Mouse (Mus musculus): Measurements from ENCODE around the gene Glt28d2. TPM values are rescaled to one million over a fixed set of nuclear protein-coding genes. Genes with fewer than 3 reads are reported as not detected.

The Glt28d2 gene
- total and polyA plus RNA-seq, 3 experiments: 1.9 to 8.5 (median 6.3) TPM

DNA sequence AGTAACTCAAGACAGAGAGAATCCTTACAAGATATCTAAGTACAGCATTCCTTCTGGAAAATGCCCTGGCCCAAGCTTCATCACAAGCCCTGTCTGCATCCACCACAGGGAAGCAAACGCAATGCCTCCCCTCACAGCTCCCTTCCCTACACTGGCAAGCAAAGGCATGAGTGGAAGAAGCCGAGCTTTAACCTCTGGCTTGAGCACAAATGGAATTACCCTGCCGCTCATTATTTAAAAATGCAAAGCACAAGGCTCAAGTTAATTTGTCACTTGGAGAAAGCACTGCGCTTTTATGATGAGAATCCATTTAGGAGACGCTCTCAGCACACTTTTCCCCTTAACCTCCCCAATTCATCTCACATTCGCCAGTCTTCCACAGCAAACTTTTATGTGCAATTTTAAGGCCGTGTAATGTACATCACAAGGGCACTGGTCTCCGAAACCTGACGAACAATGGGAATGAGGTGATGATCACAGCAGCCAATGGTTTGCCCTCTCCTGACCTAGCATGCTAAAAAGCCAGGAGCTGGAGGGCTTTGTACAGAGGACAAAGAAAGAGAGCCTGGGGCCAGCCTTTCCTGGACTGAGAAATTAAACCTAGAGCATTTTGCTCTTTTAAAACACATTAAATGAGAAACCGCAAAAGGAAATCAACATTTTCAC is 54.7 kb downstream of the Glt28d2 start:
- no peak for DNase-seq
- Histone ChIP-seq H3K27me3 (ENCODE audit: control insufficient read depth, insufficient read depth, low read length) (no peaks in the 10 kb centered on the region), H3K27ac (no peak overlapping the region), H3K79me2 (replicated peaks; ENCODE audit: control insufficient read depth, insufficient read depth, low read length) (no peaks in the 10 kb centered on the region; the same call in 1 of the 2 replicates), H3K4me1 (ENCODE audit: control insufficient read depth, insufficient read depth, low read length) (peaks cover 2% of the 10 kb centered on the region; the same call in 1 of the 2 replicates), H3K4me3 (no peak overlapping the region), H3K9ac (ENCODE audit: low read depth, low read length) (no peak overlapping the region), H3K36me3 (ENCODE audit: control insufficient read depth, insufficient read depth, low read length) (no peaks in the 10 kb centered on the region)
- 82% methylated on average over 10 of the region's 10 CpGs for WGBS
- TF ChIP-seq EP300 (IDR thresholded peaks at IDR 0.05; ENCODE audit: insufficient read depth, low read depth, low read length): no peak
- TF ChIP-seq CTCF (IDR thresholded peaks at IDR 0.05): no peak
- no peak for TF ChIP-seq POLR2A (IDR thresholded peaks at IDR 0.05; ENCODE audit: insufficient read depth, low read depth, low read length)
- intact Hi-C loops (cut with DNase I): no loop called here

DNA sequence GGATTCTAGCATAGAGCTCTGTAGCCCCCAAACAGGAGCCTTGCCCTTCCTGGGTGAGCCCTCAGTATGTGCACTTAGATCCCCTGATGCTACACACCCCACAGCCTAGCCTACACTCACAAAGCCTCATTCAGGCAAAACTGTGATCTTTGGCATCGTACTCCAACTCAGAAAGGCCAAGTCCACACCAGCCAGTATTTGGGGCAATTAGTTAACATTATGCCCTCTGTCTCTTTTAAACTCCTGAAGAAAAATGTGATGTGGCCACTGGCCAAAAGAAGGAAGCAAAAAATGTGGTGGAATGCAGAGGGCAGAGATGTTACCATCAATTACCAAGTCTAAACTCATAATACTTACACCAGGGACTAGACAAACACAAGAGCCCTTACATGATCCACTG is 55.5 kb downstream of the Glt28d2 start:
- intact Hi-C loops (cut with DNase I): no loop called here
- H3K27me3 ChIP-seq (ENCODE audit: control insufficient read depth, insufficient read depth, low read length): no peaks in the 10 kb centered on the region
- WGBS: 68% methylated on average over 1 of the region's 1 CpGs
- H3K9ac ChIP-seq (ENCODE audit: low read depth, low read length): no peak overlapping the region
- no peak overlapping the region for H3K4me3 ChIP-seq
- no peak for DNase-seq
- no peak overlapping the region for H3K27ac ChIP-seq
- H3K36me3 ChIP-seq (ENCODE audit: control insufficient read depth, insufficient read depth, low read length): no peaks in the 10 kb centered on the region
- TF ChIP-seq EP300 (IDR thresholded peaks at IDR 0.05; ENCODE audit: insufficient read depth, low read depth, low read length) (no peak), POLR2A (IDR thresholded peaks at IDR 0.05; ENCODE audit: insufficient read depth, low read depth, low read length) (no peak), CTCF (IDR thresholded peaks at IDR 0.05) (no peak)
- no peaks in the 10 kb centered on the region for H3K79me2 ChIP-seq (replicated peaks; ENCODE audit: control insufficient read depth, insufficient read depth, low read length)
- H3K4me1 ChIP-seq (ENCODE audit: control insufficient read depth, insufficient read depth, low read length): peaks cover 4% of the 10 kb centered on the region

DNA sequence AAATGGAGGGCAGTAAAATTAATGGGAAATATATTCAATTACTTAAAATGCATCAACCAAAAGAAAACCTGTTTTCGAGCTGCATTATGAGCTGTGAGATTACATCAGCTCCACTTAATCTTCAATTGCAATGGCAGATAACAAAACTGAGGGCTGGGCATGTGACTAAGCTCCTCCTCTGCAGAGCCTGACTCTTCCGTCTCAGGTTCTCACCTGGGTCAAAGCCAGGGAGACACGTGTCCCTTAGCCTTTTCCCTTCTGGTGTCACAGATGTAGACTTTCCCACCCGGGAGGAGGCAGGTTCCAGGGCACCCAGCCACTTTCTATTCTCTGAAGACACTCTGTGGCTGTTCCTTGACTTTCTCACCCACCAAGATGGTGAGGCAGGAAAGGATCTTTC is 58.3 kb downstream of the Glt28d2 start:
- TF ChIP-seq POLR2A (IDR thresholded peaks at IDR 0.05; ENCODE audit: insufficient read depth, low read depth, low read length): no peak
- no peak for TF ChIP-seq EP300 (IDR thresholded peaks at IDR 0.05; ENCODE audit: insufficient read depth, low read depth, low read length)
- no peak for TF ChIP-seq CTCF (IDR thresholded peaks at IDR 0.05)
- whole genome bisulfite sequencing: 51% methylated on average over 4 of the region's 4 CpGs
- no peak overlapping the region for H3K4me3 ChIP-seq
- H3K4me1 ChIP-seq (ENCODE audit: control insufficient read depth, insufficient read depth, low read length): peaks cover 4% of the 10 kb centered on the region
- intact Hi-C loops (cut with DNase I): no loop called here
- no peaks in the 10 kb centered on the region for H3K27me3 ChIP-seq (ENCODE audit: control insufficient read depth, insufficient read depth, low read length)
- no peak overlapping the region for H3K27ac ChIP-seq
- DNase-seq: peak in 1 of 2 experiments; percentile 14
- no peaks in the 10 kb centered on the region for H3K36me3 ChIP-seq (ENCODE audit: control insufficient read depth, insufficient read depth, low read length)
- no peaks in the 10 kb centered on the region for H3K79me2 ChIP-seq (replicated peaks; ENCODE audit: control insufficient read depth, insufficient read depth, low read length)
- H3K9ac ChIP-seq (ENCODE audit: low read depth, low read length): no peak overlapping the region

DNA sequence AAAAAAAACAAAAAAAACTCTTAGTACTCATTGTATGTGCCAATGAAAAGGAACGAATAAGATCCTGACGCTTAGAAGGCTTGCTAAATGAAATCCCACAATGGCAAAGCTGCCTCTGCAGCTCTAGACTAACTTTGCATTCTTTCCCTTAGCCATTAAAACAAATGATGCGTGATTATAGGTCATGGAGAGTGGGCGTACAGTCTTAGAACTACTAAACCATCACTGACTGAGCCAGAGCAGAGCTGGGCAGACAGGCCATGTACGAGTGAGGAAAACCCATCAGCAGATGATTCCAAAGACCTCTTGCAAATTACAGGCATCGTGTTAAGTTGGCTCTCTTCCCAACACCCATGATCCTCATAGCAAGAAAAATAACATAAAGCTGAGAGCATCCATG is 59.5 kb downstream of the Glt28d2 start:
- Histone ChIP-seq H3K4me1 (ENCODE audit: control insufficient read depth, insufficient read depth, low read length) (peaks cover 4% of the 10 kb centered on the region), H3K27me3 (ENCODE audit: control insufficient read depth, insufficient read depth, low read length) (no peaks in the 10 kb centered on the region), H3K79me2 (replicated peaks; ENCODE audit: control insufficient read depth, insufficient read depth, low read length) (no peaks in the 10 kb centered on the region), H3K27ac (peak overlapping the region; percentile 10), H3K4me3 (no peak overlapping the region), H3K9ac (ENCODE audit: low read depth, low read length) (no peak overlapping the region), H3K36me3 (ENCODE audit: control insufficient read depth, insufficient read depth, low read length) (no peaks in the 10 kb centered on the region)
- no peak for DNase-seq
- no peak for TF ChIP-seq POLR2A (IDR thresholded peaks at IDR 0.05; ENCODE audit: insufficient read depth, low read depth, low read length)
- TF ChIP-seq CTCF (IDR thresholded peaks at IDR 0.05): no peak
- TF ChIP-seq EP300 (IDR thresholded peaks at IDR 0.05; ENCODE audit: insufficient read depth, low read depth, low read length): no peak
- intact Hi-C loops (cut with DNase I): no loop called here
- 68% methylated on average over 6 of the region's 6 CpGs for WGBS

DNA sequence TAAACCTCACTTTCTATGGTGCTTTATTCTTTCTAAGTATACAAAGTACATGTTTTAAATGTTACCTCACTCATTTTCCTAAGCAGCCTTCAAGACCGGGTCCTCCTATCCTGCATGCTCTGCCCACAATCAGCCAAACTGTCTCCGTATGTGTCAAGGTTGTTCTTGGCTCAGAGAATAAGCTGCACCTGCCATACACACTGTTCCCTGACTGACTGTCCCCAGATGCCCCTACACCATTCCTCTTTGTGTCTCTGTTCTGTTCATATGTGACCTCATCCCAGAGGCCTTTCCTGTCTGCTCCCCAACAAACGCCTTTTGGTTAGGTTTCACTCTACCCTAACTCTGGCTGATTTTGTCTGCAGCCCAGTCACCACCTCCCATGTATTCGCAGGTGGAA is 60.0 kb downstream of the Glt28d2 start:
- no peaks in the 10 kb centered on the region for H3K36me3 ChIP-seq (ENCODE audit: control insufficient read depth, insufficient read depth, low read length)
- H3K27ac ChIP-seq: peak overlapping the region; percentile 10
- WGBS: 20% methylated on average over 4 of the region's 4 CpGs
- H3K4me3 ChIP-seq: no peak overlapping the region
- peaks cover 4% of the 10 kb centered on the region for H3K4me1 ChIP-seq (ENCODE audit: control insufficient read depth, insufficient read depth, low read length)
- no peaks in the 10 kb centered on the region for H3K27me3 ChIP-seq (ENCODE audit: control insufficient read depth, insufficient read depth, low read length)
- DNase-seq: peak in 1 of 2 experiments; percentile 31
- TF ChIP-seq EP300 (IDR thresholded peaks at IDR 0.05; ENCODE audit: insufficient read depth, low read depth, low read length) (peak; percentile 59; the same call in 1 of the 2 replicates), CTCF (IDR thresholded peaks at IDR 0.05) (no peak)
- 0 out of 2 replicates have a peak, but pooled peaks cover 1% of the 10 kb centered on the region for H3K79me2 ChIP-seq (replicated peaks; ENCODE audit: control insufficient read depth, insufficient read depth, low read length)
- H3K9ac ChIP-seq (ENCODE audit: low read depth, low read length): no peak overlapping the region
- intact Hi-C loops (cut with DNase I): no loop called here

DNA sequence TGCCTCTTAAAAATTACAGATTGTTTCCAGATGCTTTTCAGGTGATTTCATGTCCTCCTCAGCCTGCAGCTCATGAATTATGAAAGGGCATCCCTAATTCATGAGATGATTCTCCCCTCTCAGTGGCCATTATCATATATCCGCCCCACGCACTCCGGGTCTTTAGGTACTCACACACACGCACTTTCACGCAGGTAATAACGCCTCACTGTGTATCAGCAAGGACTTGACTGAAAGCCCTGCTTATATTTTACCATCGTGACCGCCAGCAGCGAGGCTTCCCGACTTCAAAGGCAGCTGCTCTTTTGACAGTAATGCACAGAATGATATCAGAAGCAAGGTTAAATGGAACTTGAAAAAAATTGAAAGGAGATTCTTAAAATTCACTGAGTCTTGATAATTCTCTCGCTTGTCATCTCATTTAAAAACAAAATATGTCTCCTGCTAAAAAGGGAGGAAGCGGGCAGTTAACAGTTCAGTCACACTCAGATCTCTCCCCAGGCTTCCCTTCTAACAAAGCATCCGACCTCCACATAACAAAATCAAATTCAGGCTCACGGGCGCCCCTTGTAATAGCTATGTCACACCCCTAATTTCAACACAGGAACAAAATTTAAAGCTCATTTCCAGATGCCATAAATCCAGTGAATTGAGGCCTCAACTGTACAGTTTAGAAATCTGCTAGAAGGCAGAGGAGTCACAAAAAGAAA is 66.3 kb downstream of the Glt28d2 start:
- no peak for TF ChIP-seq POLR2A (IDR thresholded peaks at IDR 0.05; ENCODE audit: insufficient read depth, low read depth, low read length)
- no peak for TF ChIP-seq CTCF (IDR thresholded peaks at IDR 0.05)
- TF ChIP-seq EP300 (IDR thresholded peaks at IDR 0.05; ENCODE audit: insufficient read depth, low read depth, low read length): no peak
- H3K4me1 ChIP-seq (ENCODE audit: control insufficient read depth, insufficient read depth, low read length): no peaks in the 10 kb centered on the region
- intact Hi-C loops (cut with DNase I): no loop called here
- DNase-seq: no peak
- H3K36me3 ChIP-seq (ENCODE audit: control insufficient read depth, insufficient read depth, low read length): no peaks in the 10 kb centered on the region
- H3K27ac ChIP-seq: no peak overlapping the region
- peaks cover 1% of the 10 kb centered on the region for H3K79me2 ChIP-seq (replicated peaks; ENCODE audit: control insufficient read depth, insufficient read depth, low read length)
- H3K9ac ChIP-seq (ENCODE audit: low read depth, low read length): no peak overlapping the region
- H3K4me3 ChIP-seq: no peak overlapping the region
- no peaks in the 10 kb centered on the region for H3K27me3 ChIP-seq (ENCODE audit: control insufficient read depth, insufficient read depth, low read length)
- 81% methylated on average over 15 of the region's 15 CpGs for WGBS

Other genes with a start within 250 kb of the Glt28d2 start
- 10 to 100 TPM; 47.0 to 68.1 TPM for gene Fam160a1, start 70.2 kb downstream of the Glt28d2 start, total RNA-seq (2021)
- 25.0 and 38.7 TPM in 2 replicates for gene Fam160a1, start 70.2 kb downstream of the Glt28d2 start, polyA plus RNA-seq (2012; rRNA removed)
- 10 to 100 TPM; 36.6 to 45.3 TPM for gene Gm37240, start within 50 bp of the Glt28d2 start, total RNA-seq (2021)
- gene Gm37240, start within 50 bp of the Glt28d2 start, polyA plus RNA-seq (2012; rRNA removed): 21.9 and 25.0 TPM in 2 replicates
- 10 to 100 TPM; 19.5 to 22.2 TPM for gene Sh3d19, start 83.6 kb upstream of the Glt28d2 start, total RNA-seq (2021)
- 13.5 and 19.3 TPM in 2 replicates for gene Sh3d19, start 83.6 kb upstream of the Glt28d2 start, polyA plus RNA-seq (2012; rRNA removed)
- not detected for gene Prss48, start 115.0 kb upstream of the Glt28d2 start, total RNA-seq (2021)
- not detected in 2 replicates for gene Prss48, start 115.0 kb upstream of the Glt28d2 start, polyA plus RNA-seq (2012; rRNA removed)